Mouse (Mus musculus): ENCODE measurements around the gene Dusp5.

DNA sequence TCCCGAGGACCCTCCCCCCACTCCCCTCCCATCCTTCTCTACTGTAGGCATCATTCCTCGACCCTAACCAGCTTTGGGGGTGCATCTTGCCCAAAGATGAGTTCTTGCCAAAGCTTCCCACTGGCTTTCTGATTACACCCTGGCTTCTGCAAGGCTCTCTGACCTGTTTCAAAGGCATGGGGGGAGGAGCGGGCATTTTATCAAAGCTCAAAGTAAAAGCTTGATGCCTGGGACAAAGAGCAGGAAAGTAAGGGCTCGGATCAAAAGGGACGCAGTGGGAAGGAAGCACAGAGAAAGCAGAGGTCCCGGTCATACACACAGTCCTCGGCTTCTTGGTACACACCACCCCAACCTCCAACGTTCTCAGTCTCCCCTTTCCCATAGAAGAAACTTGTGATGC is 45.2 kb downstream of the Dusp5 start:
- no peak for TF ChIP-seq TAL1 (IDR thresholded peaks at IDR 0.05; ENCODE audit: low read length)
- TF ChIP-seq GATA1 (IDR thresholded peaks at IDR 0.05; ENCODE audit: low read length), result no peak
